Mouse (Mus musculus) urinary bladder, postnatal 10 days (tissue): Measurements from ENCODE around the gene Adam23.

Source experiments
- DNase-seq: peaks from one replicate; pipeline ENCODE4 v3.0.0; 2022; ENCODE audit warnings: low spot score

The Adam23 gene

DNA sequence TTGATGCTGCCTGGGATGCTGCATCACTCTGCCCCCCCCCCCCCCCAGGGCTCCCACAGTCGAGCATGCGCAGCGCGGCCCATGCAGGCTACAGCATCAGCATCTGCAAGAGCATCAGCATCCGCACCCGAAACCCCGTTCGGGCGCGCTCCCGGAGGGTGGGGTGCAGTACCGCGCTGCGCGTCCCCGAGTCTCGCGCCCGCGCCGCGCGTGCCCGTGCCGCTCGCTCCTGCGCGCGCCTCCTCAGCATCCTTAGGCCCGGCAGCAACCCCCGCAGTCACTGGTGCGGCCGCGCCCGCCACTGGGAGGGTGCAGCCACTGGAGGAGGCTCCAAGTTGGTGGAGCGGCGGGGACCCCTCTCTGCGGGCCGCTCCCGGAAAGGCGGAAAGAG is at the start of gene Adam23:
Gene Adam23 (plus strand): TSS at position 236 of the 391 bp plus-strand sequence.
- no peak for DNase-seq

GRCm38 (mm10) chr1:63401130-63401529 is 44.6 kb upstream of the Adam23 start:
- DNase-seq: no peak

- no peak for DNase-seq
These were observed 42.1 kb upstream of the Adam23 start for GRCm38 (mm10) chr1:63403601-63404000.

DNA sequence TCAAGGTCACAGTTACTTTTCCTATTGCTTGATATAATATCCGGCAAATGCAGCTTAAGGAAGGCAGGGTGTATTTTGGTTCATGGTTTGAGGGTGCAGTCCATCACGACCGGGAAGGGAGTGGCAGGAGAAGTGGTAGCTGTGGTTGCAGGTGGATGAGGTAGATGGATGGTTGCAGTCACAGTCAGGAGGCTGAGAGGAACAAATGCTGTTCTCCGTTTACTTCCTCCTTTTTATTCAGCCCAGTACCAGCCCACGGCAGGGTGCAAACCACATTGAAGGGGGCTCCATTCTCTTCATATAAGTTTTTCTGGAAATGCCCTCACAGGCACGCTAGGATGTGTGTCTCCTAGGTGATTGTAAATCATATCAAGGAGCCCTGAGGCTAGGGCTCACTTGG is 37.3 kb upstream of the Adam23 start:
- DNase-seq: no peak

- no peak for DNase-seq
These were observed 27.2 kb upstream of the Adam23 start for GRCm38 (mm10) chr1:63418491-63418890.

DNA sequence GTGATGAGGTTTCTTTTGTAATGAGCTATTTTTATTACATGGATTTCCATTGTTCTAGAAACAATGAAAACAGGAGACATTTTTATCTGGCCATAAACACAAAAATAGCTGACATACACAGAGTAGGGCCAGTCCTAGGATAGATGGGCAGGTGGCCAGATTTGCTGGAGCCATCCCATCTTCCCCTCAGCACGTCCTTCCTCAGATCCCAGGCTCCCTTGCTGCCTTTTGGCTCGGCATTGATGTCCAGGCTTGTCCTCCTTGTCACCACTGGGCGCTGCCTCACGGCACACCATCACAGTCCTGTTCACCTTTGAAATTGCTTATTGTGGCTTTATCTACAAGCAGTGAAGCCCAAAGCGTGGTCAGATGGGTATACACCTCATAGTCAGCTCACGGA is 15.0 kb upstream of the Adam23 start:
- no peak for DNase-seq

DNA sequence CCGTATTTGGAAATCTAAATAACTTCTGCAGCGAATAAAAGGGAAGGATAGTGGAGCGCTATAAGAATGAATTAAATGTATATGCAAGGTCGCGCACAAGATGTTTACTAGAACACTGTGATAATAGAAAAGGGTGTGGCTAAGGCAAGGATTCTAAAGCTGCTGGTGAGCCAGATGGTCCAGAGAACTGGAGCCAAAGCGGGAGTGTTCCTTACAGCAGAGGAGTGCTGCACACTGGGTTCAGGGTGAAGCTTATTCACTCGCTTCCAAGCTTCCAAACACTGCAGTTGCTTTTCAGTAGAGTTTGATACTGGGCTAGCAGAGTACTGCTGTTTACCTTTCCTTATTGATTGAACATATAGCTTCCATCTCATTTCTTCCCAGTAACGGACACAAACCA is 14.5 kb upstream of the Adam23 start:
- DNase-seq: no peak

GRCm38 (mm10) chr1:63431842-63432241 is 13.8 kb upstream of the Adam23 start:
- no peak for DNase-seq

DNA sequence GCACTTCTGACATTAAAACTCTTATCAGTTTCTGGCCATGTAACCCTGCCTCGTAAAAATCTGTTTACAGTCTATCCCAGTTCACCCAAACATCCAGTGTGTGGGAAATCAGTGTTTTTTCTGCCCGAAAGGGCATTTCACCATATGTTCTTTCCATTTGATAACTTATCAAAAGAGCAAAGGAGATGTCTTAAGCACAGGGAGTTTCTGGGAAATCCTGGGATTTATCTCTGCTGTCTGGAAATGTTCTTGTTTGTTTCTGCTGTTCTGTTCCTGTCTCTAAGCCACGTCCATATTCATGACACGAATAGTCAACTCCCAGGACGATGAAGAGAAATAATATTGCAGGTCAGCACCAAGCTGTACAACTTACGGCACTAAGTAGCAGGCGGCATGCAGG is 11.6 kb upstream of the Adam23 start:
- no peak for DNase-seq

GRCm38 (mm10) chr1:63437529-63437928 is 8.2 kb upstream of the Adam23 start:
- DNase-seq: no peak

GRCm38 (mm10) chr1:63442186-63442585 is 3.5 kb upstream of the Adam23 start:
- no peak for DNase-seq

DNA sequence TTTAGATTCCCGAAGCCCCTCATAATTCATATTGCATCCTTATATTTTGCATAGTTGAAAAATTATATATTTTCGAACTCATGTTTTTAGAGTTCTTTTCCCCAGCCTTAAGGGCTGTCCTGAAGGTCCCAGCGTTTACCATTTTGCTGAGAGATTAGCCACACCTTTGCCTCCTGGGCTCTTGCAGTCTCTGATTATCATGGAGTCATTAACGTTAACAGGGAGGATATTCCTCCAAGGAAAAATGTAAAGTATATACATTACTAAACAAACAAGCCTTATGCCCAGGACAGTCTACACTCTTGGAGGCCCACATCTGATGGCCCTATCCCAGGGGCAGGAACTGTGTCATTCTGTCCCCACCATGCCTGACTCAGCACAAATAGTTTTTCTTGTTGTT is 3.1 kb upstream of the Adam23 start:
- DNase-seq: no peak

DNA sequence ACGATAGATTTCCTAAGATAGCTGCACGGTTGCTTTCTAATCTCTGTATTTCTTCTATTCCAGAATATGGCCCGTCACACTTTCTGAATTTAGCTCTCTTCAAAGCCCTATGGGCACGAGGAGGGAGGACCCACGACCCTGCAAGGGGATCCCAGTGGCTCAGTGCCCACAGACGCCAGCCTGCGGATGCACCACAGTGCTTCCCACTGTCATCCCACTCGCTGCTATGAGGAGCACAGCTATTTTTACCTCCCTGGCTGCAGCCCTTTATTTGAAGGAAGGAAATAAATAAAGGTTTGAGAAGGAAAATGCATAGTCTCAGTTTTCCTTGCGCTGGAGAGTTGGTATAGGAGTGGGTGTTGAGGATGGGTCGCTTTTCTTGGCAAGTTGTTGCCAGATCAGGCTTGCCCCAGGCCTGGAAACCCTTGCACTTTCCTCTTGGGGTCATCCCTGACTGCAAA is 512 bp upstream of the Adam23 start:
- no peak for DNase-seq

DNA sequence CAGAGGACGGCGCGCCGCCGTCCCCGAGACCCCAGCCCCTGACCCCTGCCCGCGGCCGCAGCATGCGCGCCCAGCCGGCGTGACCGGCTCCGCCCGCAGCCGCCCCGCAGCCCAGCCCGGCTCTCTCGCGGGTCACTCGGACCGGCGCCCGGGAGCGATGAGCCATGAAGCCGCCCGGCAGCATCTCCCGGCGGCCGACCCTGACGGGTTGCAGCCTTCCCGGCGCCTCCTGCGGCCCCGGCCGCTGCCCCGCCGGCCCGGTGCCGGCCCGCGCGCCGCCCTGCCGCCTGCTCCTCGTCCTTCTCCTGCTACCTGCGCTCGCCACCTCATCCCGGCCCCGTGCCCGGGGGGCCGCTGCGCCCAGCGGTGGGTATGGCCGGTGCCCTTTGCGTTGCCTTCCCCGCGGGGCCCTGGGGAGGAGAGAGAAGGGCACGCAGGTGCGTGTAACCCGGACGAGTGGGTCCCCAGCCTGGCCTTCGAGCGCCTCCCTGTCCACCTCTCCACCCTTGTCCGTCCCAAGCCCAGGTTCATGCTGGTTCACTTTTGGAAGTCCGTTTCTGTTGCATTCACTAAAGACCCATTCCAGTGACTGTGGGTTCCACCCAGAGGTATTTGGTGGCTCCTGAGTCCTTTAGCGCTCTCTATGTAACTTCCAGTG is 485 bp downstream of the Adam23 start:
- no peak for DNase-seq

DNA sequence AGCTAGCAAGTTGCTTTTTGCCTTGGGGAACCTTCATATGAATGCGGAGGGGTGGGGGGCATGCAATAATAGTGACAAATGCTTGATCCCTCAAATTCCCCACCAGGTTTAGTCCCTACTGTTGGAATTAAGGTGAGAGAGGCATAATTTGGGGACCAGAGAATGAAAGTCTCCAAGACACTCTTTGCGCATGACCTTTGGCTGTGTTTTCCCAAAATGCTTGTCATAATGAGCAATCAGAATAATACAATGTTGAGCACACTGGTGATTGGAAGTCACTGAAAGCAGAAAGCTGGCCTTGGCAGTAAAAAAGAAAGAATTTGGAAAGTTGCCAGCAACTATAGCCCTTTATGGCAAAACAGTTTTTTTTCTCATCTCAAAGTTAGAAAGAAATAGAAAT is 1.0 kb downstream of the Adam23 start:
- DNase-seq: no peak

GRCm38 (mm10) chr1:63450091-63450490 is 4.4 kb downstream of the Adam23 start:
- no peak for DNase-seq

DNA sequence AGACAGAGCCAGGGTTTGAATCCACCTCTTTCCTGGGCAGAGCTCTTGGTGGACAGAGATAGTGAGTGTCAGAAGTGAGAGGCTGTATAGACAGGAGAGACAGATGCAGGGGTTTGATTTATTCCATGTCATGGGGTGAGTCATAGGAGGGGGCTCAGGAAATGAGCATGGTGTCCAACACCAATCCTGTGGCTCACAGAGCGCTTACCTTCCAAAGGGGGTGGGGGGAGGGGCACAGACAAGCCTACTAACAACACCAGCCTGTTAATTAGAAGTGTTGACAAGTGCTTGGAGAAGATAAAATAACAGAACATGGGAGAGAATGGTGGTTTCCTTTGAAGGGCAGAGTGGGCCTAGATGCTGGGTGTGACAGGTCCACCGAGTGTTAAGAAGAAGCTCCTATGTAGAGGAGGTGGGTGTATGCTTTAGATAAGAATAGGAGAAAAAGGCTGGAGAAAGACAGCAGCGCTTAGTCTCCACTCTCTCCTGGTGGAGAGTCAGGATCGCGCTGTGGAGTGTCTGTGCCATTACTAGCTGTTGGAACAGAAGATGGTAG is 7.7 kb downstream of the Adam23 start:
- DNase-seq: no peak

GRCm38 (mm10) chr1:63457801-63458519 is 12.3 kb downstream of the Adam23 start:
- DNase-seq: no peak

DNA sequence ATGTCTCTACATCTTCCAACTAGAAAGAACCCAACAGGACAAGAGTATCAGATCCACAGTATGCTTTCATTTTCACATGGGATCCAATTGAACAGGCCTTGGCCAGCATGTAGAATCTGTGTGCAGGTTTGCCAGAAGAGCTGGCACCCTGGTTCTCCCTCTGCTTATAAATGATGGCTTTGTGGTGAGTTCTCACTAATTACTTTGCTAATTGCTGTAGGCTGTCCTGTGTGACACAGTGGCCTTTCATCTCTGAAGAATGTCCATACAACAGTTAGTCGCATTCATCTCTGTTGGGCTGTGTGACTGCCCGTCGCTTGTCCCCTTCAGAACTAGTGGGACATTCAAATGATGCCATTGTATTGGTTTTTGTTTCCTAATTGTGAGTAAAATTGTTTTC is 13.5 kb downstream of the Adam23 start:
- no peak for DNase-seq

DNA sequence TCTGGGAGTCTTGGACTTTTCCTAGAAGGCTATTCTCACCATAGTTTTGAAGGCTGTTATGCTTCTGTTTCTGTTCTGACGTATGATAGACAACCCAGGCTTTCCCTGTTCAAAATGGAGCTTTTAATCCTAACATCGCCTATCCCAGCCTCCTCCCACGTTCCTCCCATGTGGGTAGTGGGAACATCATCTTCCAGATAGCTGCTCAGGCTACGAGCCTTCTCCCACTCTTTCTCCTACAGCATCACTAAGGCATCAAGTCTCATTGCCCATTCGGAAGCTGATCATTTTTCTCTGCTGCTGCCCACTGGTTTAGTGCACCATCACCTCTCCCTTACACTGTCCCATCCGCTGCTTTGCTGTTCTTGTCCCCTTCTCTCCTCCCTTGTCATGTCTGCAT is 14.2 kb downstream of the Adam23 start:
- DNase-seq: no peak

DNA sequence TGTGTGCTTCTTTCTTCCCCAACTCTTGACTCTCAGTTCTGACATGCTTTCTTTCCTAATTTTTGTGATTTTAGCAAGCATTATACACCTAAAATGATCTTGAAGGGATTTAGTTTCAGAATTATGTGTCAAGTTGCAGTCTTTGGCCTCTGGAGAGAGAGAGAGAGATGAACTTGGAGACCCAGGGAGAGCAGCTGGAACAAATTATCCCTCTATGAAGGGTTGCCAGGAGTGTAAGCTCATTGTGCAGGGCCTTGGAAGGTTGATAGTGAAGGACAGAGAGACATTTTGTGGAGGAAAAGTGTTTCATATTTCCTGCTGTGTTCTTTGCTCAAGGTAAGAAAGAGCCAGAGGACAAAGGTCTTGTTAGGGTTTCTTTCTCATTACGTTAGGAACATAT is 18.8 kb downstream of the Adam23 start:
- DNase-seq: no peak

GRCm38 (mm10) chr1:63473272-63473671 is 27.6 kb downstream of the Adam23 start:
- DNase-seq: no peak

DNA sequence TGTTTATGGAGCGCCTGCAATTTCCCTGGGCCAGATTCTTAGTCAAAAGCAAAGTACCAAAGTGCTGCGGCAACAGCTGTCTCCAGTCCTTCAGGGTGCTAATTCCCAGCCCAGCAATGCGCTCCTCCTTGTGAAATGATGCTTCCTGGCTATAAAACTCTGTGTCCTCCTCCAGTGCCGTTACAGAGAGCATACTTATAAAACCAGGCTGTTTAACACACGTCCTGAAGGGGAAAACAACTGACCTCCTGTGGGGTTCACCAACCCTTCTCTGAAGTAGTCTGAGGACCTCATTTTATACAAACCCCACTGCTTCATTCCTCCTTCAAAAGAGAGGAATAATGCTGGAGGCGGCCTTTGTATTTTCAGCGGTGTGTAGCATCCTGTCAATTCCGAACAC is 28.0 kb downstream of the Adam23 start:
- DNase-seq: no peak

GRCm38 (mm10) chr1:63478946-63479345 is 33.3 kb downstream of the Adam23 start:
- DNase-seq: no peak
